Mouse (Mus musculus): Measurements from ENCODE around the gene Wdr18.
A peak's percentile ranks its signal among the peaks of the same experiment; 100 is the strongest.
"Not testable (repeated sequence)": the region's sequence is repeated elsewhere in the genome, so short reads cannot be mapped to it uniquely, and the experiment has no call there.

Wdr18 gene

DNA sequence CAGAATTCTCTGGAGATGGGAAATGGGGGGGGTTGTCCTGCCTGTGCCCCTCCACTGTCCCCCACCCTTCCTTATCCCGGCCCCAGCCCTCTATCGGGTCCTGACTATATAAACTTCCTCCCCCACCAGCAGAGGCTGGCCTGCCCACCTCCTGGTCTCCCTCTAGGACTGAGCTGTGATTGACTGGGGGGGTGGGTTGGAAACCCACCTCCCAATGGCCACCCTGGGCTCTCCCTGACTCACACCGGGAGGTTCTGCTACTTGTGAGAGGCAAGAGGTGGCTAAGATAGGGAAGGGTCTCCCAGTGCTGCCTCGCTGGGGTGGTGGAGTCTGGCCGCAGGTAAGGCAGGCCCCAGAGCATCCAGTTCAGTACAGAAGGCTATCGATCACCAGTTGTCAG is 12.4 kb upstream of the Wdr18 start:
- no peak for DNase-seq

DNA sequence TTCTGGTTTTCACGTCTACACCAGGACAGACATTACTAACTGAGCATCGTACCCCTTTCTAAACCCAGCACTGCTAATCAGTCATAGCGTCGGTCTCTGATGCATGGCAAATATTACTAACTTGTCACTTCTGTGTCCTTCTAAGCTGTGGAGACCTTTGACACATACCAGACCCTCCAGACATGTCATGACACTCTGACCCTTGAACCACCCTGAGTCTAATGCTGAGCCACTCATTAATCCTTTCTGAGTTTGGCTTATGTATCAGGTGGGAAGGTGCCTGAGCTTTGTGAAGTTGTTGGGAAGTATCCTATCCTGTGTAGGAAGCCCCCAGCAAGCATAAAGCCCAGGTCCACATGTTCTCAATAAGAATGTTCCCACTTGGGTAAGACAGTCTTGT is 10.1 kb upstream of the Wdr18 start:
- DNase-seq = no peak

DNA sequence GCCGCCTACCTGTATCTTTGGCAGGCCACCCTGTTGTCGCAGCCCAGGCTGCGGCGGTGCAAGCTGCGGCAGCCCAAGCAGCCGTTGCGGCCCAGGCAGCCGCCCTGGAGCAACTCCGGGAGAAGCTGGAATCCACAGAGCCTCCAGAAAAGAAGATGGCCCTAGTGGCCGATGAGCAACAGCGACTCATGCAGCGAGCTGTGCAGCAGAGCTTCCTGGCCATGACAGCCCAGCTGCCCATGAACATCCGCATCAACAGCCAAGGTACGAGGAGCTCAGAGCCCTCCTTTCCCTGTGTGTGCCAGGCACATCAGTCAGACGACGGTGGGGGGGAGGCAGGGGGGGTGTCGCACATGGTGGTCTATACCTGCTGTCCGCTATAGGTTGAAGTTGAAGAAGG is 9.3 kb upstream of the Wdr18 start:
- DNase-seq = no peak

DNA sequence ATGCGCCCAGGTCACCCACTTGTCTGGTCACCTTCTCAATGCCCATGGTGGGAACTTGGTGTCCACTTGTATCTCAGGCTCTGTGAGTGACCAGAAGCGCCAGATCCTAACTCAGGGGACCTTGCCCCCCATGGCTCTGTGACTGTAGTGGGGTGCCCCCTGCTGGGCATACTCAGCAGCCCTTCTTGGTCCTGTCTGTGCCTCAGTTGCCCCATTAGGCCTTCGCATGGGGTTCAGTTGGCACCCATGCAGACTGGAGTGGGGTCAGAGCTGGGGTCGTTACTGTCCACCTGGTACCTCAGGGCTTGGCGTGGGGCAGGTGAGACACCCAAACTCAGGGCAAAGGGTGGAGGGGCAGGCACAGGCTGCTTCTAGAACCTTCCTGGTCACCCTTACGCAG is 6.0 kb upstream of the Wdr18 start:
- no peak for DNase-seq

DNA sequence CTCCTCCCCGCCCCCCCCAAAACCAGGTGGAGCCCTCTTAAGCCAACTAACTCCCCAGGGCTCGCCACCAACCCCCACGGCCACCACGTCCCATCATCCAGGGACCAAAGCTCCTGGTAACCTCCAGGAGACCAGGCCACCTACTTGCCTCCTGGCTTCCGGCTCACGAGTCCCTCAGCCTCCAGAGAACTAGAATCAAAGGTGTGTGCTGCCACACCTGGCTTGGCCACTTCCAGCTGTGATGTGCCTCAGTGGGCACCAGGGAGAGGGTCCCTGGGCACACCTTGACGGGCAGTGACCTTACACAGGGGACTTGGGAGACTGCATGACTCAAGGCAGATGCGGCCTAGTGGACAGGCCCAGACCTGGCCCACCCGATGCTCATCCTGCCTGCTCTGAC is 4.3 kb upstream of the Wdr18 start:
- DNase-seq = no peak

DNA sequence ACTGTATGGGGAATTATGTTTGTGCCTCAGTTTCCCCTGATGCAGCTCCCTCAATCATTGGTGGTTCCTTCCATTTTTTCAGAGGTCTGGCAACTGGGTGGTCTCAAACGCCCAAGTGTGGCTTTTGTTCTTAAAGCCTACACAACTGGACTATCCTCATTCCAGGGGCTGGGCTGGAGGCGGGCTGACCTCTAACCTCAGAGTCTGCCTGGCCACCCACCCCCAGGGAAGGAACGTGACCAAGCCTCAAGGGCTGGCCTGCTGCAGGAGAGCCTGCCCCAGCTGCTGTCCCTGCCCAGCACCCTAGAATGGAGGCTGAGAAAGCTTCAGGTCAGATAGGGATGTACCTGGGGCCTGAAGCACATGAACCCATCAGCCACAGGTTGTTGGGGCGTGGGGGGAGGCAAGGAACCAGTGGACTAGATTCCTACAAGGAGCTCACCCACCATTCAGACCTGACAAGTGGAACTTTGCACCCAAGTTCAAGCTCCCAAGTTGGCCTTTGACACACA is 3.3 kb upstream of the Wdr18 start:
- no peak for DNase-seq

DNA sequence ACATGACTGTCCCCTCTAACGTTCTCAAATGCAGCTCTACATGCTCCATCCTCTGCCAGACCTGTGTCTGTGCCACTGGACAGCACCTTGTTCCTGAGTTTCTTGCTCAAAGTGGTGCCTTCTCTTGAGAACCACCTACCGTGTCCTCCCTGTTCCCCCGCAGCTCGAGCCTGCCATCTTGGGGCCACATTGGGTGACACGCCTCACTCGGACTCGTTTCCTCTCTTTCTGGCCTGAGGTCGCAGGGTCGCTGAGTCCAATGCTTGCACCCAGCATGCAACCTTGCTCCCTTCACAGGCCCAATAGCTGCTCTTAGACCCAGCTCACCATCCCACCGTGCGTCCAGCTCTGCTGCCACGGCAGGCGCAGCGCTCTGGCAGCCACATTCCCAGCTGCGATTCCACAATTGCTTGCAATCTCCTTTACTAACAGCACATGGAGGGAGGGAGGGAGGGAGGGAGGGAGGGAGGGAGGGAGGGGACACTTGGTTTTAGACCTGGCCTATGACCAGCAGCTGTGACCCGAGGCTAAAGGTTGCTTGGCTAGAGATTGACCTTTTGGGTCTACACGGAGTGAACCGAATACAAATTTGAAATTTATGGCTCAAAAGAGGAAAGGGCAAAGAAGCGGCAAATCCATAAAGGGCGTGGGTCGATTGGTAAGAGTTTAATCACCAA is 1.7 kb upstream of the Wdr18 start:
- DNase-seq = peak; percentile 83

DNA sequence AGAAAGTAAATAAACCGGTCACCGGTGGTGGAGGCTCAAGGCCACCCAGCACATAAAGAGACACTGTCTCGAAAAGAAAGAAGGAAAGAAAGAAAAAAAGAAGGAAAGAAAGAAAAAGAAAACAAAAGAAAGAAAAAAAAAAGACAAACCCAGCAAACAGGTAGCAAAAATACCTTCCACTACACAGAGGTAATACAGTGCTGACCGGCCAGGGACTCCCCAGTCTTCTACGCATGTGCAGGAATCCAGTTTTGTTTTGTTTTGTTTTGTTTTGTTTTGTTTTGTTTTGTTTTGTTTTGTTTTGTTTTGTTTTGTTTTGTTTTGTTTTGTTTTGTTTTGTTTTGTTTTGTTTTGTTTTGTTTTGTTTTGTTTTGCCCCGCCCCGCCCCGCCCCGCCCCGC is 540 bp upstream of the Wdr18 start:
- not testable (repeated sequence) for DNase-seq

DNA sequence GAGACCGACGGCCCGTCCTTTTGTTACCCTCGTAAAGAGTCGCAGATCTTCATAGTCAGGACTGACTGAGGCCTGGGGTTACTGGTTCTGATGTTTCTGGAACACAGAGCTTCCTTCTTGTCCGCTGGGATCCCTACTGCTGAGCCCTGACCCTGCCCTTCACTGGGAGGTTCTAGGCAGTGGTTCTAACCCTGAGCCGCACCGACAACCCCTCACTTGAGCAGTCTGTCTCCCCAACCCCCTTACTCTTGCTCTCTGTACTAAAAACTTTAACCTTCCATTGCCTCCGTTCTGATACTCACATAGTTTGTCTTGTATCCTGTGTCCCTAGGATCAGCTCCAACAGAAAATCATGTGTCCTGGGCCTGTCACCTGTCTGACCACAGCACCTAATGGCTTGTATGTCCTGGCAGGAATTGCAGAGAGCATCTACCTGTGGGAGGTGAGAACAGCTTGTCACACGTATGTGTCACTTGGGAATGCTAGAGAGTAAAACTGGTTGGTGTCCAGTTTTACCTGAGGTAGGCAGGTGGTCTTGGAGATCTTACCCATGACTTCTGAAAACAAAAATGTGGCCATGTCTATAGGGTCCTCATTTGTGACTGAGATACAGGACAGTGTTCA is 831 bp downstream of the Wdr18 start:
- no peak for DNase-seq

DNA sequence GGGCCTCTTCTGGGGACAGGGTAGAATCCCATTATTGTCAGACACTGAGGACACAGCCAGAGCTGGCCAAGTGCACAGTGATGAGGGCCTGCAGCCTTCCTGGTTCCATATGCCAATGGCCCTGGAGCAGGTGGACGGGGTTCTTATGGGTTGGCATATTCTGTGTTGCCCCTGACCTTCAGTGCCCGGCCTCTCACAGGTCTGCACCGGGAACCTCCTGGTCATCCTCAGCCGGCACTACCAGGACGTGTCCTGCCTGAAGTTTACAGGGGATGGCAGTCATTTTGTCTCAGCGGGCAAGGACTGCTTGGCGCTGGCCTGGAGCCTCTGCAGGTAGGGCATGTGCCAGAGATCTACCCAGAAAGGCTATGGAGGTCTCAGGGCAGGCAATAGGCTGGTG is 4.8 kb downstream of the Wdr18 start:
- no peak for DNase-seq

DNA sequence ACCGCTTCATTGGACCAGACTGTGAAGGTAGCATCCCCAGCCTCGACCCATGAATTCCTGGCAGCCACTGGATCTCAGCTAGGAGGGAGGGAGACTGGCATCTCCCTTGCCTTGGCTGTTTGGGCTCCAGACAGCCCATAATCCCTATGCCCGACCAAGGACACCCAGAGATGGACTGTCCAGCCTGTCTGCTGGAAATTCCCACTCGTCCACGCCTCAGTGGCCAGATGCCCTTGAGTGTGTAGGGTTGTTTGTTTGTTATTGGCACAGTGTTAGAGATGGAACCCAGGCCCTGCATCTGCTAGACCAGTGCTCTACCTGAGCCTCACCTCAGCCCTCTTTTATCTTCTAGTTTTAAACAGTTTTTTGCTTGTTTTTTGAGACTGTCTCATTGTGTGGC is 5.4 kb downstream of the Wdr18 start:
- DNase-seq = no peak

DNA sequence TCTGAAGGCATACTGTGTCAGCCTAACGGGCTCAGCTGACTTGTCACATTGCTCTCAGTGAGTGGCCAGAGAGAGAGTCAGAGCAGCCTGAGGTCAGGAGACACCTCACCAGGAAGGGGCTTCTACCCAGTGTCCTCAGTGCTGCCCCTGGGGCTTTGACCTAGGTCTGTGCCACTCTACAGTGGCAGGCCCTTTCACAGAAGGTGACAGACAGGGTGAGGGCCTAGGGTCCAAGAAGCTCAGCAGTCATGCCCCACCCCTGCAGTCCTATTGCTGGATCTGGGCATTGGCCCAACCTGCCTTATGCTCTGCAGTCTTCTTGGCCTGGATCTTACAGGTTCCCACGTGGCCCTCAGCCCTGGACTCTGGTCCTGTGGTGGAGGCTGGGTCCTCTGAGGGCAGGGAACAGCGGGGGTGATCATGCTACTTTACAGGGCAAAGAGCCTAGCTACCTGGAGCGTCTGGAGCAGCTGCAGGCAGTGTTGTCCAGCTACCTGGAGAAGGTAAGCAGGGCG is 7.0 kb downstream of the Wdr18 start:
- no peak for DNase-seq

DNA sequence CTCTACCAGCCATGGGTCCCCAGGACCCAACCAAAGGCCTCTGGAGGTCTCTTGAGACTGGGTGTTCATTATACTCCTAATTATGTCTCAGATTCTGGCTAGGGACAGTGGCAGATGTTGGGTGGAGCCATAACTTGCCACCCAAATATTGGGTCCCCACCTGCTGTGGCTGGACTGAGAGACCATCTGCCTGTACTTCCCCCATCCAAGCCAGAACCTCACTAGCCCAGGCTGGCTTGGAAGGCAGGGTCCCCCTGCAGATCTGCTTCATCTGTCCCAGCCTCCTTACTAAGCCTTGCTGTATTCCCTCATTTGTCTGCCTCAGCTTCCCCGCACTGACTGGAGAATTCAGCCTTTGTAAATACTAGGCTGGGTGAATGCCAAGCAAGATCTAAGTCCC is 8.2 kb downstream of the Wdr18 start:
- DNase-seq = no peak

DNA sequence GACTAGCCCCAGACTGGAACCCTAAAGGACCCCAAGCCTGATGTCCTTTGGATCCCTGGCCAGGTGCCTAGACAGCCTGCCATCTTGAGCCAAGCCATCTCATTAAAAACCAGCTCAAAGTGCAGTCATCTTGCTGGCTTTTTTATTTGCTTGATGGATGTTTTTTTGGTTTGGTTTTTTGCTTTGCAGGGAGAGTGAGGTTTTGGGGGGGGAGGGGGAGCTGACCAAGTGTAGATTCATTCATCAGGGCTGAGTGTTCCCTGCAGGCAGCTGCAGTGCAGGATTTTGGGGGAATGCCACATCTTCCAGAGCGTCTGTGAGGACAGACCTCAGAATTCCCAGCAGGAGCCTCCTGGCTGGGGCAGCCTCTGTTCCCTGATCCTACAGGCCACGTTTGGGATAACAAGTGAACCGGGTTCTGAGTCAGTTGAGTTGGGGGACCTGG is 9.2 kb downstream of the Wdr18 start:
- no peak for DNase-seq

DNA sequence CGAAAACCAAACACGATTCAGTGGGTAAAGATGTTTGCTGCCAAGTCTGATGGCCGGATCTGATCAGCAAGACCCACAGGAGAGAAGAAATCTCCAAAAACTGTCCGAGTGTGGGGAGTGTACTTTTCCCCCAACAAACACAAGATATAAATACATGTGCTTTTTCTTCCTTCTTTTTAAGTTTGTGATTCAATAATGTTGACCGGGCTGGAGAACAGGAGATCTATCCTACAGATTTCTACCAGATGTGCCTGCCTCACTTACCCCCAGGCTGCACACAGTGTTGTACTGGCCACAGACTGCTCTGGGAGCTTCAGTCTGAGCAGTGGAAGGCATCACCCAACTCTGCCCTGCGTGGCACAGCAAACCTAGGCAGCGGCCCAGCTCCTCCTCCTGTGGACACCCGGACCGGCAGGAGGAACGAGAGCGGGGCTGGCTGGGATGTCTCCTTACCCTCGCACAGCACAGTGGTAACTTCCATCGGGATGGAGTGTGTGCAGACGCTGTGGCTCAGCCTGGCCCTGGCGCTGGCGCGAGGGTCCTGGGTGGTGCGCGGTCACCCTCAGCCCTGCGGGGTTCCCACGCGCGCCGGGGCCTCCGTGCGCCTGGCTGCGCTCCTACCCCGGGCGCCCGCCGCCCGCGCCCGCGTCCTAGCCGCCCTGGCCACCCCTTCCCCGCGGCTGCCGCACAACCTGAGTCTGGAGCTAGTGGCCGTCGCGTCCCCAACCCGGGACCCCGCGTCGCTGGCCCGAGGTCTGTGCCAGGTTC is 10.6 kb downstream of the Wdr18 start, which contains the start of gene Grin3b:
TSS of gene Grin3b (plus strand) at position 301 of the 768 bp plus-strand sequence.
- no peak for DNase-seq

DNA sequence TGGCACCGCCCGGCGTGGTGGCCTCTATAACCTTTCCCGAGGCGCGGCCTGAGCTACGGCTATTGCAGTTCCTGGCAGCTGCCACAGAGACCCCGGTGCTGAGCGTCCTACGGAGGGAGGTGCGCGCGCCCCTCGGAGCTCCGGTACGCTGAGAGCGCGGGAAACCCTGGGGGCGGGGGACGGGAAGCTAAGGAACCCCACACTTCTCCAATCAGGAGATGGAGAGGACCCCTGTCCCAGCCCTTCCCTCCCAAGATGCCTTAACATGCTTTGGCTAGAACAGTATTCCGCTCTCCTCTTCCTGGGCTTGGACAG is 11.2 kb downstream of the Wdr18 start:
- no peak for DNase-seq

DNA sequence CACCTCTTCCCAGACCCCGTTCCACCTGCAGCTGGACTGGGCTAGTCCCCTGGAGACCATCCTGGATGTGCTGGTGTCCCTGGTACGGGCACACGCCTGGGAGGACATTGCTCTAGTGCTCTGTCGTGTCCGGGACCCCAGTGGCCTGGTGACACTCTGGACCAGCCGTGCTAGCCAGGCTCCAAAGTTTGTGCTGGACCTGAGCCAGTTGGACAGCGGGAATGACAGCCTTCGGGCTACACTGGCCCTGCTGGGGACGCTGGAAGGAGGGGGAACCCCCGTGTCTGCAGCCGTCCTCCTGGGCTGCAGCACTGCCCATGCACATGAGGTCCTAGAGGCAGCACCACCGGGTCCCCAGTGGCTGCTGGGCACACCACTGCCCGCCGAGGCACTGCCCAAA is 12.9 kb downstream of the Wdr18 start:
- no peak for DNase-seq

DNA sequence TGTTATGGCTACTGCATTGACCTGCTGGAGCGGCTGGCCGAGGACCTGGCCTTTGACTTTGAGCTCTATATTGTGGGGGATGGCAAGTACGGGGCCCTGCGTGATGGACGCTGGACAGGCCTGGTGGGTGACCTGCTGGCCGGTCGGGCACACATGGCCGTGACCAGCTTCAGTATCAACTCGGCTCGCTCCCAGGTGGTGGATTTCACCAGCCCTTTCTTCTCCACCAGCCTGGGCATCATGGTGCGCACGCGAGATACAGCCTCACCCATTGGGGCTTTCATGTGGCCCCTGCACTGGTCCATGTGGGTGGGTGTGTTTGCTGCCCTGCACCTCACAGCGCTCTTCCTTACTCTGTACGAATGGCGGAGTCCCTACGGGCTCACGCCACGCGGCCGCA is 14.1 kb downstream of the Wdr18 start:
- no peak for DNase-seq

DNA sequence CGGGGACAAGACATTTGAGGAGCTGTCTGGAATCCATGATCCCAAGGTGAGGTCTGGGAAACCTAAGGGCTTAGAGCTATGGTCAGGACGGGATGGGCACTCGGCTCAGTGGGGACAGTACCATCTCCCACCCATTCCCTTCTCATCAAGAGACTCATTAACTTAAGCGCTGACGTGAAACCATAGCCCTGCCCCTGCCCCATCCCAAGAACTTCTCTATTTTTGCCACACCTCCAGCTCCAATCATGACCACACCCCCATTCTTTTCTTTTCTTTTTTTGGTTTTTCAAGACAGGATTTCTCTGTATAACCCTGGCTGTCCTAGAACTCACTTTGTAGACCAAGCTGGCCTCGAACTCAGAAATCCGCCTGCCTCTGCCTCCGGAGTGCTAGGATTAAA is 14.7 kb downstream of the Wdr18 start:
- no peak for DNase-seq

DNA sequence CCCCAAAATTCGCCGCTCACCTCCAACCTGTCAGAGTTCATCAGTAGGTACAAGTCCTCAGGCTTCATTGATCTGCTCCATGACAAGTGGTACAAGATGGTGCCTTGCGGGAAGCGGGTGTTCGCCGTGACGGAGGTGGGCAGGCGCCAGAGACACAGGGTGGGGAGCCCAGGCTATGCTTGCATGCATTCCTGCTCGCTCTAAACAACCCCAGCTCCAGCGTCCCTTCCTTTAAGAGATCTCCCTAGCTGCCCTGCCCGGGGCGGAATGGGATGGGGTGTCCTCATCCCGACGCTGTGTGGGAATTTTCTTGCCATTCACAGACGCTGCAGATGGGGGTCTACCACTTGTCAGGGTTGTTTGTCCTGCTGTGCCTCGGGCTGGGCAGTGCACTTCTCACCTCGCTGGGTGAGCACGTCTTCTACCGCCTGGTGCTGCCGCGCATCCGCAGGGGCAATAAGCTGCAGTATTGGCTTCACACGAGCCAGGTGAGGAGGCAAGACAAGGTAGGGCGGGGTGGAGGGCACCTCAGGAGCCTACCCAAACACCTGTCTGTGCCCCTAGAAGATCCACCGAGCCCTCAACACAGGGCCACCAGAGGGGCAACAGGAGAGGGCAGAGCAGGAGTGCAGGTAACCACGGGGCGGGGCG is 16.2 kb downstream of the Wdr18 start:
- DNase-seq = no peak

DNA sequence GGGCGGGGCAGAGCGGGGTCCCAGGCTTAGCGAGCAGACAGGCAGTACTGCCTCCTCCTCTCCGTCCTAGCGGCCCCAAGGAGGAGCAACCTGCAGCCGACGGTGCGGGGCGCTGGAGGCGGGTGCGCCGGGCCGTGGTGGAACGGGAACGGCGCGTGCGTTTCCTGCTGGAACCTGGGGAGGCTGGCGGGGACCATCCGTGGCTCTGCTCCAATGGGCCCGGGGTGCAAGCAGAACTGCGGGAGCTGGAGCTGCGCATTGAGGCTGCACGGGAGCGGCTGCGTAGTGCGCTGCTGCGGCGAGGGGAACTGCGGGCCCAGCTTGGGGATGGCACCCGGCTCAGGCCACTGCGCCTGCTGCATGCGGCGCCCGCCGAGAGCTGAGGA is 16.8 kb downstream of the Wdr18 start:
- no peak for DNase-seq

DNA sequence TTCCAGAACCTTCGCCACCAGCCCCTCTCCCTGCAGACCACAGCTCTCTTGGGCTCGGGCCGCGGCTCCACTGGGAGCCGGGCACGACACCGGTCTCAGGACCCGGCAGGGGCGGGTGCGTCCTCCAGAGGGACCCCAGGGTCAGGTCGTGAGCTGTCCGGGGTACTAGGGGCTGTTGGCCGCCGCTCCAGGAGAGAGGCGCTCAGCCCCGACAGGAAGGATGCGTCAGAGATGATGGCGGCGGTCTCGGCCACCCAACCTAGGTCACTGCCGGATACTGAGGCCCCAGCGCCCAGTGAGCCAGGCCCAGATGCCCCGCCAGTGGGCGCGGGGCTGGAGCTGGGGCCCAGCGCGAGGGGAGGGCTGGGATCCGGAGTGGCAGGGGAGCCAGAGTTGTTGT is 17.4 kb downstream of the Wdr18 start:
- DNase-seq = no peak

DNA sequence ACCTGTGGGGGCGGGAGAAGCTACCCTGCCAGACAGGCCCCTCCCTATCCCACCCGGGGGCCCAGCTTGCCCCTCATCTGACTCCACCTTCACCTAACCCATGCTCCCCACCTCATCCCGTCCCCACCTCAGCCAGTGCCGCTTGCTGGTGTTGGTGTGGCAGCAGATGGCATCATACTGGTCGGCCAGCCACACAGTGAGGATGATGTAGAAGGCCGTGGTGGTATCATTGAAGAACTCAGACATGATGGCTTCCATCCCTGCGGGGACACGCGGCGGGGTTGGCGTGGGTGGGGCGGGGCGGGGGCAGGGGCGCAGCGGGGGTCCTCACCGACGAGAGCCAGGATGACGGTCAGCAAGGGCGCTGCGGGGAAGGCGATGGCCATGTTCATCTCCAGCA is 18.1 kb downstream of the Wdr18 start:
- no peak for DNase-seq
